ENCODE assay signal across 8 mouse cellular contexts in genomic region chr9:114672703-114673561, GRCm38 (mm10). TPM values are rescaled to one million over a fixed set of nuclear protein-coding genes. Genes with fewer than 3 reads are reported as not detected.
DNase-seq lines count a peak whose midpoint lies in the region; ATAC-seq lines count a peak whose summit lies in the region.

No protein-coding gene starts in this region.

- no peaks in the 10 kb centered on the region for H3K36me3 ChIP-seq in midbrain, embryonic 16.5 days (ENCODE audit: control insufficient read depth, insufficient read depth, low read length)

- intact Hi-C loops in left cerebral cortex, postnatal 25 days (cut with DNase I): no loop called here

- 2% methylated on average over 24 of the region's 24 CpGs for WGBS in midbrain, embryonic 16.5 days

- peak; percentile 47 for DNase-seq in layer of hippocampus, adult 9-11 months
- no peak for DNase-seq in layer of hippocampus, postnatal 14 days (ENCODE audit: low spot score in 2 of 2)
- peak; percentile 71 for DNase-seq in cerebellum, adult 9-10 months
- peak; percentile 51 to 78 for DNase-seq in left cerebral cortex, postnatal 25 days (ENCODE audit: low spot score in 2 of 2)
- DNase-seq in urinary bladder, postnatal 25 days (ENCODE audit: low spot score): no peak
- DNase-seq in spleen, adult 18-20 months: no peak

- peak overlapping the region; percentile 59 for H3K9ac ChIP-seq in midbrain, embryonic 16.5 days (ENCODE audit: low read depth, low read length)

- H3K9me3 ChIP-seq in midbrain, embryonic 16.5 days (replicated peaks; ENCODE audit: control insufficient read depth, low read length, poor library complexity, severe bottlenecking): no peaks in the 10 kb centered on the region

- H3K4me1 ChIP-seq in midbrain, embryonic 16.5 days (ENCODE audit: control insufficient read depth, insufficient read depth, low read length): peaks cover 9% of the 10 kb centered on the region

- peak overlapping the region; percentile 35 for H3K4me3 ChIP-seq in midbrain, embryonic 16.5 days (ENCODE audit: low read depth, low read length)

- peak; percentile 96 for ATAC-seq in granulocyte monocyte progenitor cell, adult 5-6 weeks (replicated peaks; ENCODE audit: poor library complexity, severe bottlenecking)
- ATAC-seq in midbrain, embryonic 16.5 days: peak; percentile 76

- H3K4me2 ChIP-seq in midbrain, embryonic 16.5 days (ENCODE audit: low read length): peak overlapping the region; percentile 63

- peak overlapping the region; percentile 85 for H3K27ac ChIP-seq in midbrain, embryonic 16.5 days (ENCODE audit: low read length)

- H3K27me3 ChIP-seq in midbrain, embryonic 16.5 days (ENCODE audit: control insufficient read depth, insufficient read depth, low read depth, low read length): no peaks in the 10 kb centered on the region

RNA-seq across cellular contexts. Expression of gene Dync1li1, which starts 15.7 kb away (rescaled TPM):
- total RNA-seq in layer of hippocampus, postnatal 14 days (2021): 100 to 1,000 TPM in 1 of 2 experiments, 10 to 100 TPM in 1; 98.6 to 107 TPM
- total RNA-seq in granulocyte monocyte progenitor cell, adult 5-6 weeks (2014; fragmentation: Nextera tagmentation): 23.6 and 32.6 TPM in 2 replicates
- total RNA-seq in granulocyte monocyte progenitor cell, adult 5-6 weeks (2017): 44.0 and 45.1 TPM in 2 replicates
- total RNA-seq in left cerebral cortex, postnatal 25 days (2021): 10 to 100 TPM; 90.1 to 93.7 TPM
- polyA plus RNA-seq in midbrain, embryonic 16.5 days (2015; fragmentation: Nextera tagmentation; extraction: Ambion mirVana): 118 and 130 TPM in 2 replicates

RNA-seq across cellular contexts. Expression of gene Cnot10, which starts 32.9 kb away (rescaled TPM):
- 10 to 100 TPM; 43.8 to 58.2 TPM for total RNA-seq in layer of hippocampus, postnatal 14 days (2021)
- 36.6 and 48.7 TPM in 2 replicates for total RNA-seq in granulocyte monocyte progenitor cell, adult 5-6 weeks (2014; fragmentation: Nextera tagmentation)
- 55.7 and 60.1 TPM in 2 replicates for total RNA-seq in granulocyte monocyte progenitor cell, adult 5-6 weeks (2017)
- 10 to 100 TPM; 45.0 to 46.8 TPM for total RNA-seq in left cerebral cortex, postnatal 25 days (2021)
- polyA plus RNA-seq in midbrain, embryonic 16.5 days (2015; fragmentation: Nextera tagmentation; extraction: Ambion mirVana): 54.0 and 59.3 TPM in 2 replicates

RNA-seq across cellular contexts. Expression of gene Cmtm6, which starts 58.0 kb away (rescaled TPM):
- total RNA-seq in layer of hippocampus, postnatal 14 days (2021): 10 to 100 TPM; 25.9 to 28.1 TPM
- total RNA-seq in granulocyte monocyte progenitor cell, adult 5-6 weeks (2014; fragmentation: Nextera tagmentation): 26.2 and 30.5 TPM in 2 replicates
- 46.7 and 50.0 TPM in 2 replicates for total RNA-seq in granulocyte monocyte progenitor cell, adult 5-6 weeks (2017)
- total RNA-seq in left cerebral cortex, postnatal 25 days (2021): 10 to 100 TPM; 22.9 to 23.7 TPM
- polyA plus RNA-seq in midbrain, embryonic 16.5 days (2015; fragmentation: Nextera tagmentation; extraction: Ambion mirVana): 18.7 TPM in 2 replicates

Comparison
In these comparisons a context has a peak if more than half of its experiments do, and no peak if none do; other contexts are left out.
1. DNase-seq: peak in layer of hippocampus, adult 9-11 months (single experiment), cerebellum, adult 9-10 months (single experiment) and left cerebral cortex, postnatal 25 days (2 of 2); none in layer of hippocampus, postnatal 14 days (0 of 2), urinary bladder, postnatal 25 days (single experiment) and spleen, adult 18-20 months (0 of 2).